Mouse (Mus musculus): Measurements from ENCODE around the gene Shisa6.

The Shisa6 gene

GRCm38 (mm10) chr11:66525371-66526045 lies at the start of gene Shisa6:
Gene Shisa6, minus strand, starts transcription at chr11:66525964.
- no peak for DNase-seq (ENCODE audit: low spot score in 2 of 2)

- no peak for DNase-seq (ENCODE audit: low spot score in 2 of 2)
Observed at GRCm38 (mm10) chr11:66573888-66574287, 48.1 kb upstream of the Shisa6 start.

GRCm38 (mm10) chr11:66569045-66569444 lies 43.3 kb upstream of the Shisa6 start:
- DNase-seq (ENCODE audit: low spot score in 2 of 2): no peak

GRCm38 (mm10) chr11:66568386-66568791 lies 42.6 kb upstream of the Shisa6 start:
- DNase-seq (ENCODE audit: low spot score in 2 of 2): no peak

- no peak for DNase-seq (ENCODE audit: low spot score in 2 of 2)
Observed at GRCm38 (mm10) chr11:66567382-66567781, 41.6 kb upstream of the Shisa6 start.

GRCm38 (mm10) chr11:66562274-66562673 lies 36.5 kb upstream of the Shisa6 start:
- no peak for DNase-seq (ENCODE audit: low spot score in 2 of 2)

GRCm38 (mm10) chr11:66537820-66538219 lies 12.1 kb upstream of the Shisa6 start:
- DNase-seq (ENCODE audit: low spot score in 2 of 2): no peak

GRCm38 (mm10) chr11:66535866-66536265 lies 10.1 kb upstream of the Shisa6 start:
- no peak for DNase-seq (ENCODE audit: low spot score in 2 of 2)

GRCm38 (mm10) chr11:66535156-66535555 lies 9.4 kb upstream of the Shisa6 start:
- DNase-seq (ENCODE audit: low spot score in 2 of 2): no peak

GRCm38 (mm10) chr11:66534291-66534690 lies 8.5 kb upstream of the Shisa6 start:
- no peak for DNase-seq (ENCODE audit: low spot score in 2 of 2)

GRCm38 (mm10) chr11:66528146-66528545 lies 2.4 kb upstream of the Shisa6 start:
- no peak for DNase-seq (ENCODE audit: low spot score in 2 of 2)

GRCm38 (mm10) chr11:66527343-66527742 lies 1.6 kb upstream of the Shisa6 start:
- DNase-seq (ENCODE audit: low spot score in 2 of 2): no peak

- DNase-seq (ENCODE audit: low spot score in 2 of 2): no peak
Observed at GRCm38 (mm10) chr11:66526981-66527320, 1.2 kb upstream of the Shisa6 start.

- DNase-seq (ENCODE audit: low spot score in 2 of 2): no peak
Observed at GRCm38 (mm10) chr11:66526046-66526980, 549 bp upstream of the Shisa6 start.

- DNase-seq (ENCODE audit: low spot score in 2 of 2): no peak
Observed at GRCm38 (mm10) chr11:66524251-66524650, 1.5 kb downstream of the Shisa6 start.

- no peak for DNase-seq (ENCODE audit: low spot score in 2 of 2)
Observed at GRCm38 (mm10) chr11:66522376-66522775, 3.4 kb downstream of the Shisa6 start.

- no peak for DNase-seq (ENCODE audit: low spot score in 2 of 2)
Observed at GRCm38 (mm10) chr11:66519386-66519785, 6.4 kb downstream of the Shisa6 start.

GRCm38 (mm10) chr11:66514346-66514745 lies 11.4 kb downstream of the Shisa6 start:
- no peak for DNase-seq (ENCODE audit: low spot score in 2 of 2)

GRCm38 (mm10) chr11:66500951-66501350 lies 24.8 kb downstream of the Shisa6 start:
- no peak for DNase-seq (ENCODE audit: low spot score in 2 of 2)

GRCm38 (mm10) chr11:66498857-66499445 lies 26.8 kb downstream of the Shisa6 start:
- no peak for DNase-seq (ENCODE audit: low spot score in 2 of 2)

GRCm38 (mm10) chr11:66496235-66496634 lies 29.5 kb downstream of the Shisa6 start:
- no peak for DNase-seq (ENCODE audit: low spot score in 2 of 2)

GRCm38 (mm10) chr11:66494391-66494790 lies 31.4 kb downstream of the Shisa6 start:
- DNase-seq (ENCODE audit: low spot score in 2 of 2): no peak

- DNase-seq (ENCODE audit: low spot score in 2 of 2): no peak
Observed at GRCm38 (mm10) chr11:66487765-66488164, 38.0 kb downstream of the Shisa6 start.

Measured in spleen, postnatal 36 days (tissue).